Mouse (Mus musculus) testis, adult 2 months (tissue): Measurements from ENCODE around the gene Defb9.
"Not testable (repeated sequence)": the region's sequence is repeated elsewhere in the genome, so short reads cannot be mapped to it uniquely, and the experiment has no call there.

ENCODE experiments used
- CTCF ChIP-seq: fragments of 200-500 bp; IDR thresholded peaks from 2 replicates; pipeline ENCODE4 v1.5.1; 2012; ENCODE audit warnings: low read depth, mild to moderate bottlenecking, inconsistent platforms, low read length, moderate library complexity; ENCODE audit not compliant: control insufficient read depth, insufficient read depth, insufficient replicate concordance
- POLR2A ChIP-seq: fragments of 200-500 bp; IDR thresholded peaks from 2 replicates; pipeline ENCODE4 v1.6.1; 2012; ENCODE audit warnings: low read depth, mild to moderate bottlenecking, inconsistent platforms, low read length, moderate library complexity; ENCODE audit not compliant: control insufficient read depth

- TF ChIP-seq CTCF, POLR2A: not testable (repeated sequence)
These were observed 26.6 kb downstream of the Defb9 start, which contains the start of gene Defb10 for GRCm38 (mm10) chr8:21858586-21858985.
